Mouse (Mus musculus) forebrain, embryonic 16.5 days (tissue): ENCODE results near the gene Sorbs1. TPM values are rescaled to one million over a fixed set of nuclear protein-coding genes. Genes with fewer than 3 reads are reported as not detected.

Experiments
- ATAC-seq: fragments of 200-750 bp; cut with Nextera tagmentation; 2 replicates; pipeline ENCODE4 v1.8.0; 2017; ENCODE audit warnings: mild to moderate bottlenecking, moderate library complexity
- H3K27ac ChIP-seq: fragments of 300-500 bp; sonication (generic); 2 replicates; pipeline ENCODE4 v1.5.1; 2014; ENCODE audit warnings: low read length, control low read depth
- H3K27me3 ChIP-seq: fragments of 300-500 bp; sonication (generic); replicated peaks from 2 replicates; pipeline ENCODE4 v1.6.1; 2014; ENCODE audit warnings: low read length; ENCODE audit not compliant: control insufficient read depth, insufficient read depth
- H3K36me3 ChIP-seq: fragments of 300-500 bp; sonication (generic); 2 replicates; pipeline ENCODE4 v1.6.1; 2014; ENCODE audit not compliant: control insufficient read depth, insufficient read depth
- H3K4me1 ChIP-seq: fragments of 300-500 bp; sonication (generic); replicated peaks from 2 replicates; pipeline ENCODE4 v1.6.1; 2014; ENCODE audit warnings: low read length; ENCODE audit not compliant: control insufficient read depth, insufficient read depth
- H3K4me2 ChIP-seq: fragments of 300-500 bp; sonication (generic); 2 replicates; pipeline ENCODE4 v1.6.1; 2014; ENCODE audit warnings: mild to moderate bottlenecking, low read length, control low read depth
- H3K4me3 ChIP-seq: fragments of 300-500 bp; sonication (generic); replicated peaks from 2 replicates; pipeline ENCODE4 v1.5.1; 2014; ENCODE audit warnings: mild to moderate bottlenecking, low read length, control low read depth
- H3K9ac ChIP-seq: fragments of 300-500 bp; sonication (generic); replicated peaks from 2 replicates; pipeline ENCODE4 v1.6.1; 2014; ENCODE audit warnings: low read depth, low read length, control low read depth
- H3K9me3 ChIP-seq: fragments of 300-500 bp; sonication (generic); 2 replicates; pipeline ENCODE4 v1.6.1; 2016; ENCODE audit warnings: low read length; ENCODE audit not compliant: control insufficient read depth
- WGBS: fragments of 180-500 bp; shearing (Covaris S2); extraction: QIAGEN DNeasy Blood & Tissue Kit; methylation state at CpG from one replicate; pipeline ENCODE4 v1.1.7; 2014; 5-methylcytosine and 5-hydroxymethylcytosine counted together
- polyA plus RNA-seq: library from polyadenylated mRNA; unstranded; fragments of >200 nt; fragmentation: Nextera tagmentation; extraction: Ambion mirVana; gene quantifications from 2 replicates; pipeline ENCODE4 v1.2.1, GENCODE M21; 2015

The Sorbs1 gene
- polyA plus RNA-seq, 1 experiment from 2014 or later: 128 TPM

GRCm38 (mm10) chr19:40371866-40372265, 141.7 kb downstream of the Sorbs1 start:
- WGBS: 16% methylated on average over 4 of the region's 4 CpGs

GRCm38 (mm10) chr19:40369852-40370811, 143.4 kb downstream of the Sorbs1 start:
- no peaks in the 10 kb centered on the region for H3K27me3 ChIP-seq
- no peak overlapping the region for H3K4me2 ChIP-seq
- WGBS: 80% methylated on average over 18 of the region's 18 CpGs
- peaks cover 25% of the 10 kb centered on the region for H3K4me1 ChIP-seq
- no peak overlapping the region for H3K4me3 ChIP-seq
- ATAC-seq: no peak
- H3K9ac ChIP-seq: no peak overlapping the region
- no peaks in the 10 kb centered on the region for H3K9me3 ChIP-seq
- peaks cover 5% of the 10 kb centered on the region for H3K36me3 ChIP-seq
- H3K27ac ChIP-seq: no peak overlapping the region

More at GRCm38 (mm10) chr19:40371866-40372265, 141.7 kb downstream of the Sorbs1 start:
- no peak; the same call in 1 of the 2 replicates for ATAC-seq
- Histone ChIP-seq H3K4me2 (no peak overlapping the region), H3K4me1 (peaks cover 13% of the 10 kb centered on the region), H3K36me3 (peaks cover 5% of the 10 kb centered on the region), H3K9ac (no peak overlapping the region), H3K27me3 (no peaks in the 10 kb centered on the region), H3K4me3 (no peak overlapping the region), H3K27ac (peak overlapping the region; percentile 21; the same call in 1 of the 2 replicates), H3K9me3 (no peaks in the 10 kb centered on the region)

- Histone ChIP-seq H3K9ac (no peak overlapping the region), H3K27ac (no peak overlapping the region), H3K4me3 (no peak overlapping the region), H3K9me3 (no peaks in the 10 kb centered on the region; the same call in 1 of the 2 replicates), H3K36me3 (peaks cover 12% of the 10 kb centered on the region), H3K4me2 (no peak overlapping the region), H3K27me3 (no peaks in the 10 kb centered on the region), H3K4me1 (peaks cover 25% of the 10 kb centered on the region)
- WGBS: 95% methylated on average over 2 of the region's 2 CpGs
- ATAC-seq: no peak
Measured at GRCm38 (mm10) chr19:40368517-40368916, 145.1 kb downstream of the Sorbs1 start.

- Histone ChIP-seq H3K36me3 (peaks cover 12% of the 10 kb centered on the region), H3K27me3 (no peaks in the 10 kb centered on the region), H3K4me3 (no peak overlapping the region), H3K9me3 (no peaks in the 10 kb centered on the region; the same call in 1 of the 2 replicates), H3K9ac (no peak overlapping the region), H3K27ac (peak overlapping the region; percentile 74), H3K4me1 (peaks cover 24% of the 10 kb centered on the region), H3K4me2 (no peak overlapping the region)
- WGBS: 22% methylated on average over 11 of the region's 11 CpGs
- peak; percentile 76 for ATAC-seq
Measured at GRCm38 (mm10) chr19:40366163-40366941, 147.2 kb downstream of the Sorbs1 start.

GRCm38 (mm10) chr19:40365137-40365536, 148.4 kb downstream of the Sorbs1 start:
- H3K9ac ChIP-seq: no peak overlapping the region
- H3K4me2 ChIP-seq: no peak overlapping the region
- 72% methylated on average over 5 of the region's 5 CpGs for WGBS
- no peaks in the 10 kb centered on the region; the same call in 1 of the 2 replicates for H3K9me3 ChIP-seq
- no peak overlapping the region for H3K27ac ChIP-seq
- peak; percentile 34; the same call in 1 of the 2 replicates for ATAC-seq
- no peaks in the 10 kb centered on the region for H3K27me3 ChIP-seq
- peaks cover 24% of the 10 kb centered on the region for H3K4me1 ChIP-seq
- H3K36me3 ChIP-seq: peaks cover 12% of the 10 kb centered on the region
- no peak overlapping the region for H3K4me3 ChIP-seq

- H3K27me3 ChIP-seq: no peaks in the 10 kb centered on the region
- H3K9me3 ChIP-seq: no peaks in the 10 kb centered on the region; the same call in 1 of the 2 replicates
- no peak for ATAC-seq
- H3K9ac ChIP-seq: no peak overlapping the region
- no peak overlapping the region for H3K4me3 ChIP-seq
- H3K4me2 ChIP-seq: no peak overlapping the region
- H3K4me1 ChIP-seq: peaks cover 27% of the 10 kb centered on the region
- 99% methylated on average over 5 of the region's 5 CpGs for WGBS
- H3K27ac ChIP-seq: no peak overlapping the region
- peaks cover 9% of the 10 kb centered on the region for H3K36me3 ChIP-seq
Measured at GRCm38 (mm10) chr19:40363447-40363846, 150.1 kb downstream of the Sorbs1 start.

- 53% methylated on average over 12 of the region's 12 CpGs for WGBS
- H3K9ac ChIP-seq: no peak overlapping the region
Measured at GRCm38 (mm10) chr19:40362203-40362865, 151.2 kb downstream of the Sorbs1 start.

GRCm38 (mm10) chr19:40359712-40360394, 153.7 kb downstream of the Sorbs1 start:
- peaks cover 9% of the 10 kb centered on the region for H3K36me3 ChIP-seq
- no peak overlapping the region for H3K4me2 ChIP-seq
- H3K9me3 ChIP-seq: no peaks in the 10 kb centered on the region; the same call in 1 of the 2 replicates
- H3K27me3 ChIP-seq: no peaks in the 10 kb centered on the region
- peaks cover 15% of the 10 kb centered on the region; the same call in 1 of the 2 replicates for H3K4me1 ChIP-seq
- no peak for ATAC-seq
- WGBS: 81% methylated on average over 5 of the region's 5 CpGs
- H3K9ac ChIP-seq: no peak overlapping the region
- H3K4me3 ChIP-seq: no peak overlapping the region
- no peak overlapping the region for H3K27ac ChIP-seq

More at GRCm38 (mm10) chr19:40362203-40362865, 151.2 kb downstream of the Sorbs1 start:
- no peak overlapping the region for H3K4me3 ChIP-seq
- H3K27ac ChIP-seq: no peak overlapping the region
- no peak overlapping the region for H3K4me2 ChIP-seq
- peaks cover 27% of the 10 kb centered on the region for H3K4me1 ChIP-seq
- no peaks in the 10 kb centered on the region; the same call in 1 of the 2 replicates for H3K9me3 ChIP-seq
- ATAC-seq: no peak
- no peaks in the 10 kb centered on the region for H3K27me3 ChIP-seq
- H3K36me3 ChIP-seq: peaks cover 9% of the 10 kb centered on the region
